Mouse (Mus musculus) right cerebral cortex, postnatal 36 days (tissue): ENCODE measurements around the gene Aak1.

Source experiments
- DNase-seq, 2 experiments: peaks; one replicate each; pipeline ENCODE4 v3.0.0; 2022; ENCODE audit warnings: low spot score in 2 of 2, mixed read lengths in 1 of 2

Gene Aak1

GRCm38 (mm10) chr6:86848915-86849644, at the start of gene Aak1:
TSS of gene Aak1 (plus strand) at chr6:86849517.
- DNase-seq = peak; percentile 86 to 89

GRCm38 (mm10) chr6:86800467-86800866, 48.9 kb upstream of the Aak1 start:
- no peak for DNase-seq

- DNase-seq = no peak
Measured at GRCm38 (mm10) chr6:86801431-86801830, 47.9 kb upstream of the Aak1 start.

- no peak for DNase-seq
Measured at GRCm38 (mm10) chr6:86804646-86805045, 44.7 kb upstream of the Aak1 start.

- peak; percentile 65 to 79 for DNase-seq
Measured at GRCm38 (mm10) chr6:86806455-86807086, 42.7 kb upstream of the Aak1 start.

- DNase-seq = no peak
Measured at GRCm38 (mm10) chr6:86812919-86813318, 36.4 kb upstream of the Aak1 start.

GRCm38 (mm10) chr6:86813341-86813740, 36.0 kb upstream of the Aak1 start:
- DNase-seq = no peak

- DNase-seq = peak in 1 of 2 experiments; percentile 36
Measured at GRCm38 (mm10) chr6:86814926-86815325, 34.4 kb upstream of the Aak1 start.

- DNase-seq = no peak
Measured at GRCm38 (mm10) chr6:86815436-86815835, 33.9 kb upstream of the Aak1 start.

- DNase-seq = no peak
Measured at GRCm38 (mm10) chr6:86816586-86816985, 32.7 kb upstream of the Aak1 start.

GRCm38 (mm10) chr6:86818914-86819313, 30.4 kb upstream of the Aak1 start:
- DNase-seq = no peak

GRCm38 (mm10) chr6:86819926-86820325, 29.4 kb upstream of the Aak1 start:
- no peak for DNase-seq

GRCm38 (mm10) chr6:86820690-86821089, 28.6 kb upstream of the Aak1 start:
- DNase-seq = no peak

GRCm38 (mm10) chr6:86822285-86823050, 26.8 kb upstream of the Aak1 start:
- peak; percentile 86 to 94 for DNase-seq

GRCm38 (mm10) chr6:86823051-86823431, 26.3 kb upstream of the Aak1 start:
- DNase-seq = no peak

GRCm38 (mm10) chr6:86823824-86824223, 25.5 kb upstream of the Aak1 start:
- no peak for DNase-seq

- DNase-seq = no peak
Measured at GRCm38 (mm10) chr6:86824401-86824800, 24.9 kb upstream of the Aak1 start.

GRCm38 (mm10) chr6:86827432-86827831, 21.9 kb upstream of the Aak1 start:
- no peak for DNase-seq

- DNase-seq = no peak
Measured at GRCm38 (mm10) chr6:86829768-86830167, 19.5 kb upstream of the Aak1 start.

GRCm38 (mm10) chr6:86830738-86831500, 18.4 kb upstream of the Aak1 start:
- DNase-seq = no peak

- DNase-seq = no peak
Measured at GRCm38 (mm10) chr6:86832802-86833502, 16.4 kb upstream of the Aak1 start.
